Mouse (Mus musculus): ENCODE measurements around the gene Phldb2.

The Phldb2 gene

DNA sequence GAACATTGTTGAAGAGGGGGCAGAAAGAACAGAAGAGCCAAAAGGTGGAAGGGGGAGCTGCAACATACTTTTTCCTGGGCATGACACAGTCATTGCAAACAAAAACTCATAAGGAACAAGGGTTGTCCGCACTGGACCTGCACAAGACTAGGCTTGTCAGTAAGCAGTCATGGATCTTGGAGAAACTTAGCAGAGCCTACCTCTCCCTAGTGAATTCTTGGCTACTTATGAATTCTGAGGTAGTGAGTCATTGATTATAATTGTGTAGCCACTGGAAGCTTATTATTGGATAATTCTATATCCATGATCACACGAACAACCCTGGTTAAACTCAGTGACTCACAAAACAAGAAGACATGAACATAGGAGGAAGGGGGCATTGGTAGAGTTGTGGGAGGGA, 7.1 kb downstream of the Phldb2 start:
- DNase-seq (ENCODE audit: low spot score), result no peak

GRCm38 (mm10) chr16:45945649-45946048, 7.7 kb downstream of the Phldb2 start:
- DNase-seq (ENCODE audit: low spot score), result no peak

GRCm38 (mm10) chr16:45945174-45945631, 8.2 kb downstream of the Phldb2 start:
- no peak for DNase-seq (ENCODE audit: low spot score)

- no peak for DNase-seq (ENCODE audit: low spot score)
Observed at GRCm38 (mm10) chr16:45942169-45942891, 11.1 kb downstream of the Phldb2 start.

- no peak for DNase-seq (ENCODE audit: low spot score)
Observed at GRCm38 (mm10) chr16:45940701-45941100, 12.7 kb downstream of the Phldb2 start.

DNA sequence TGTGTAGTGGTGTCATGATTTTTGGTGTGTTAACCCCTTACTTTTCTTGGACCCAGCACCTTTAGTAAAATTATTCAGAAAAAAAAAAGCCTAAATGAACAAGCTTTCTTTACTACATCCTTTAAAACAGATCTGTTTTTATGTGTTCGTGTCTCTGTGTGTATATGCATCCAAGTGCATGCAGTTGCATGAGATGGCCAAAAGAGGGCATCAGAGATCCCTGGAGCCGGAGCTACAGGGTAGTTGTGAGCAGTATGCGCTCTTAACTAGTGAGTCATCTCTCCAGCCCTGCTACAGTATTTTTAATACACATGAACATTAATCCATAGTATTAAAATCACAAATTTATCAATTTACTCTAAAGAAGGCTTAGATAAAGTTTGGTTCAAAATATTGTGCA, 14.0 kb downstream of the Phldb2 start:
- no peak for DNase-seq (ENCODE audit: low spot score)

DNA sequence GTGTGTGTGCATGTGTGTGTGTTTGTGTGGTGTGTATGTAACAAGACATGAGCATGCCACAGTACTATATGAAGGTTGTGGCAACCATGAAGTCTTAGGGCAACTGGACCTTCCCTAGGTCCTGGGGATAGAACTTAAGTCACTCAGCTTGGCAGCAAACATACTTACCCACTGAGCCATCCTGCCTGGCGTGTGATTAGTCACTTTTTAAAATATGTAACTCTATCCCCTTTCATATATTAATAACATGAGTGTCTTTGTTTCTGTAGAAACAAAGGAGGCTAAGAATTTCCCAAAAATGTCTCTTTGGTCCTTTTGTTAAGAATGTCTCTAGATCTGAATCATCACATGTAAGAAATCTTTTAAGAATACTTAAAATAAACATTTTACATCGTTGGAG, 16.0 kb downstream of the Phldb2 start:
- DNase-seq (ENCODE audit: low spot score), result no peak

- no peak for DNase-seq (ENCODE audit: low spot score)
Observed at GRCm38 (mm10) chr16:45936521-45936920, 16.9 kb downstream of the Phldb2 start.

DNA sequence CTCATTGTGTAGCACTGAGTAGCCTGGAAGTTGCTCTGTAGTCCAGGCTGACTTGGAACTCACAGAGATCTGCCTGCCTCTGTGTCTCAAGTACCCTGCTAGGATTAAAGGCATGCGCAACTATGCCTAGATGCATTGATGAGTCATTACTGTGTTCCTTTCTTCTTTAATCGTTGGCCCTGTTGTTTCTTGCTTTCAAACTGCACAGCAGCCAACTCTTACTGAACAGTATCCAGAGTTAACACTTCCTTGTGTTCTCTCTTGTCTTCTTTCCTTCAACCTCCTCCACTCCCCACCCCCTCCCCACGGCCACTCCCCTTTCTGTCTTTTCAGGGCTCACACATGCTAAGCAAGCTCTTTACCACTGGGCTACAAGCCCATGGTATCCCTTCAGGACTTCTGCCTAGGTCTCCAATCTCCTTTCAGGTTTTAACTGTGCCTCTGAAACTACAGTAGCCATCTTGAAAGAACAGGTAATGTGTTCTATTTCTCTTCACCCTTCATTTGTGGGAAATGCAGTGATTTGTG, 17.4 kb downstream of the Phldb2 start:
- DNase-seq (ENCODE audit: low spot score), result no peak

DNA sequence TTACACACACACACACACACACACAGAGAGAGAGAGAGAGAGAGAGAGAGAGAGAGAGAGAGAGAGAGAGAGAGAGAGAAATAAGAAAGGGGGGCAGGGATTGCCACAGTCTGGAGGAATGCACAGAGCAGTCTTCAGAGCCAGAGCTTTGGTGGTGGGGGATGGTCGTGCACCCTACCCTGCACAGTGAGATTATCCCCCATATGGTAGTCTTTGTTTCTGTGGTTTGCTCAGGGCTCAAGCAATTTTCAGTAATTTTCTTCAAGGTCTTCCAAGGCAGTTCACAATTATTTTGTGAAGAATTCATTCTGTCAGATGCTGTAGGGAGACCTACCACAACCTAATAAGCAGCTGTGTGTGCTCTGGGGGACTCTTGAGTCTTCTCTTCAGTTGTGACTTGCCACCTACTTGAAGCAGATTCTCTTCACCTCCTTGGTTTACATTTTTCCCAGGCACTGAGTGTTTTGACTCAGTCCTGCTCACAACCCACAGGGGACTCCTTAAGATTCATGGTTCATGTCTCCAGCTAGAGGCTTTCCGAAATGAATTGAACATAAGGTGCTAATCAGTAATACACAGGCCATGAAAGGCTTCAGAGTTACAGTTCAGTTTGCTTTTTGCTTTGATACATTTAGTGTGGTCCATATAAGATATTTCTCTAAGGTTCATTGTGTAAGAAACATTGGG, 18.5 kb downstream of the Phldb2 start:
- no peak for DNase-seq (ENCODE audit: low spot score)

GRCm38 (mm10) chr16:45930308-45930707, 23.1 kb downstream of the Phldb2 start:
- no peak for DNase-seq (ENCODE audit: low spot score)

GRCm38 (mm10) chr16:45928090-45928489, 25.3 kb downstream of the Phldb2 start:
- DNase-seq (ENCODE audit: low spot score), result no peak

DNA sequence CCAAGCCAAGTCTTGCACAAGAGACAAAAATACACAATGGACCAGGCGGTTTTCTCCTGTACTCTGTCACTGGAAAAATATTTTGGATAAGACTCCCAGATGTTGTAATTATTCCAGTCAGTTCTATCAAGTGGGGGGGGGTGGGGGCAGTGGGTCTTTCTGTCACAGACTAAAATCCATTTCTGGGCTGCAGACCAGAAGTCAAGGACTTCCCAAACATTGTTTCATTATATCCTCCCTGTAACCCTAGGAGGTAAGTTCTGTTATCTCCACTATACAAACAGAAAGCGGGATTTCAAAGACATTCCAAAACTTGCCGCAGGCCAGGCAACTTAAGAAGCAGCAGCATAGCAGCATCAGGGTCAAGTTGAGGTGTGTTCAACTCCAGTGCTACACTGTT, 25.8 kb downstream of the Phldb2 start:
- DNase-seq (ENCODE audit: low spot score), result no peak

- no peak for DNase-seq (ENCODE audit: low spot score)
Observed at GRCm38 (mm10) chr16:45926875-45927274, 26.5 kb downstream of the Phldb2 start.

DNA sequence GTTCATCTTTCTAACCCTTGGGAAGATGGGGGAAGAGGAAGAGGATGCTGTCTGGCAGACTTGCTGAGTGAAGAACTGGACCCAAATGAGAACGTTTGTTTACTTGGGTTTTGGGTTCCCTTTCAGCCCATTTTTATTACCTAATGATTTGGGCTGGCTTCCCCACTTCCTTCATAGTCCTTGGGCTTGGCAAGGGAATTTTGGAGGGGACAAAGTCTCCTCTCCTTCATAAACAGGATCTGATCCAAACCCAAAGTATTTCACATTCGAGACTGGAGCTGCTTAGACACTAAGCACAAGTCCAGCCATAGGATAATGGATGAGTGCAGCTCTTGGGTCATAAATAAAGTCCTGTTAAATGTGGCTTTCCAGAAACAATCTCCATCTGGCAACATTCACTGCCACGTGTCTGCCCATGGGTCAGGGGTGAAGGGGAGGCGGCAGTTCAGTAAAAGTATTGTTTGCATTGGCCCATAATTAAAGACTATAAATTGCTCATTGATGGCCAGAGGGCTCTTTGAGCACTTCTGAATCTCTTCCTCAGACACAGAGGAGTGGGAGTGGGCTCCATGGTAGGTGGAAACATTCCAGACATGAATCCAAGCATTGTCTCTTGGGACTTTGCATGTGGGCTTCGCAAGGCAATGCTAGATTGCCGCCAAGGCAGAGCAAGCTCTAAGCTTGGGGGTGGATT, 29.5 kb downstream of the Phldb2 start:
- DNase-seq (ENCODE audit: low spot score), result no peak

GRCm38 (mm10) chr16:45922546-45923229, 30.7 kb downstream of the Phldb2 start:
- no peak for DNase-seq (ENCODE audit: low spot score)

DNA sequence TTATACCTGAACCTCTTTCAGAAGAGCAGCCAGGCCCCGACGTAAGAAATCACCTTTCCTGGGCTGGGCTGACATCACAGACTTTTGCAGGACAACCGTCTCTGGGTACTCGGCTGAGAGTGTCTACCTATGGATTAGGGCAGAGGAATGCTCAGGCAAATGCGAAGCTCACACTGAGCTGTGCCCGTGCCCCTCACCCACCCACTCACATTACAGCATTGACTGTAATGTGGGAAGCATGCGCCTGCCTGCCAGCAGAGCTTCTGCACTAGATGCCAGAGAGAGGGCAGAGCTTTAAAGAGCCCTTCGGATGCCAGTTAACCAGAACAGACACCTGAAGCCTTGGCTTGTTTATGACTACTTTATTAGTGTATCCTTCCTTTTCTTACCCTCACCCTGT, 33.8 kb downstream of the Phldb2 start:
- DNase-seq (ENCODE audit: low spot score), result no peak

- DNase-seq (ENCODE audit: low spot score), result no peak
Observed at GRCm38 (mm10) chr16:45903595-45903994, 49.8 kb downstream of the Phldb2 start.

DNA sequence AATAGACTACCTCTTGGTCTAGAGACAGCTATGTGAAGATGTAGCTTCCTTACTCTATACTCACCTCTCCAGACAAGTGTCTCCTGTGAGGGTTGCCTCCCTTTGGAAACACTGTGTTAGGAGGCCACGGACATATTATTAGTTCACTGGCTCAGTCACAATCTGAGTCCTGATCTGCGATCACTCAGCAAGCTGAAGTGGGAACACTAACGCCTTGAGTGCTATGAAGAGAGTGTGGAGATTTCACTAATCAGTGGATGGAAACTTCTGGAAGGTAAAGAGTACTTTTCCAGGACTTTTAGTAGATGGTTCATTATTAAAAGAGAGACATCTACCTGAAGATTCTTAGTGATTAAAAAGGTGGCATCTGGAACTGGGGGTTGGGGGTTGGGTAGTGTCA, 54.9 kb downstream of the Phldb2 start:
- DNase-seq (ENCODE audit: low spot score), result no peak

GRCm38 (mm10) chr16:45896587-45896986, 56.8 kb downstream of the Phldb2 start:
- DNase-seq (ENCODE audit: low spot score), result no peak

DNA sequence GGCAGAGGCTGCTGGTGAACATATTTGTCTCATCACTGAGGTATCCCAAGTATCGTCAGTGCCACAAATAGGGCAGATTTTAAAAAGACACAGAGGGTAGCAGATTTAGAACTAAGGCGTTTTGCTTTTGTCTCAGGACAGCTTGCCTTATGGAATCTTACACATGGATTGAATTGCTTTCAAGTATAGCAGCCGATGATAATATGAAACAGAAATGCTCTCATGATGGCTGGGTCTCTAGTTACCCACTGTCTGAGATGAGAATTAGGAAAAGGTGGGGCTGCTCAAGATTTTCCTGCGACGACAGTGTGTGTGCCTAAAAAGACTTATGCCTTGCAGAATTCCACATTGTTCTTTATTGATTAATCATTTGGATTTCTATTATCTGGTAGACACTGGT, 58.4 kb downstream of the Phldb2 start:
- no peak for DNase-seq (ENCODE audit: low spot score)

DNA sequence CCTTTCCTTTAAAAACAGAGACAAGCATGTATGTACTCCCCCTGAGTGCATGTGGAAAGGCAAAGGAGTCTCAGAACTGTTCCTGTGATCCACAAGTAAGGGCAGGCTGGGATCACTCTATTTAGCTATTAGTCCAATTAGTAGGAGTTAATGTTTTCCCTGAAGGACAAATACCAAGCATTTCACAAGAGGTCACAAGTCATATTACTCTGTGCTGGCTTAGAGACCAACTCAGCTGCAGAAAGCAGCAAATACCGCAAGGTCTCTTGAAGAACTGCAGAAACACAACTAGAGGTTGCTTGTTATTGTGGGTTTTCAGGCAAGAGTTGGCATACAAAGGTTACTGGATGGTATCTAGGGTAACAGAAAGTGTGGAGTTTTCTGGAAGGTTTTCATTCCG, 59.6 kb downstream of the Phldb2 start:
- no peak for DNase-seq (ENCODE audit: low spot score)
